Mouse (Mus musculus): ENCODE data around the gene Vps39.

GRCm38 (mm10) chr2:120281221-120281620 is 71.7 kb downstream of the Vps39 start:
- no peak for TF ChIP-seq TCF12 (IDR thresholded peaks at IDR 0.05; ENCODE audit: low read depth, low read length)
- no peak for TF ChIP-seq NELFE (IDR thresholded peaks at IDR 0.05; ENCODE audit: low read depth, low read length)
- TF ChIP-seq CTCF (conservative IDR thresholded peaks at IDR 0.05 in 1 of 2, IDR thresholded peaks at IDR 0.05 in 1 of 2; ENCODE audit: low read depth in 2 of 2, low read length in 2 of 2) = peak; percentile 17 to 74; a peak in 3 of 4 replicates
- TF ChIP-seq CHD2 (IDR thresholded peaks at IDR 0.05; ENCODE audit: low read length) = no peak
- TF ChIP-seq POLR2A (IDR thresholded peaks at IDR 0.05; ENCODE audit: low read depth, low read length) = no peak
- no peak for TF ChIP-seq MAFK (IDR thresholded peaks at IDR 0.05; ENCODE audit: insufficient replicate concordance, low read length)
- TF ChIP-seq ZMIZ1 (IDR thresholded peaks at IDR 0.05; ENCODE audit: low read depth, low read length) = no peak
- no peak for TF ChIP-seq ZC3H11A (IDR thresholded peaks at IDR 0.05; ENCODE audit: low read depth, low read length)

Data from CH12.LX (cell line).